Mouse (Mus musculus) monocyte, adult 59 days (primary cell): ENCODE measurements around the gene Pdss1. TPM values are rescaled to one million over a fixed set of nuclear protein-coding genes. Genes with fewer than 3 reads are reported as not detected.

ENCODE experiments used
- total RNA-seq, 2 experiments: library from RNA; stranded (reverse); gene quantifications; one replicate each; pipeline ENCODE4 v1.2.4; 2023

Gene Pdss1
- total RNA-seq = 1 to 10 TPM; 7.9 to 9.9 TPM

GRCm38 (mm10) chr2:22895282-22896273 is at the start of gene Pdss1:
TSS of gene Pdss1 (plus strand) at chr2:22895522.

Other genes with a start within 250 kb of the Pdss1 start
- 100 to 1,000 TPM; 340 to 407 TPM for gene Apbb1ip, start 121.4 kb upstream of the Pdss1 start, total RNA-seq
- gene Abi1, start 144.7 kb downstream of the Pdss1 start, total RNA-seq = 100 to 1,000 TPM; 196 to 210 TPM
- 10 to 100 TPM; 44.5 to 51.2 TPM for gene Acbd5, start 172.6 kb downstream of the Pdss1 start, total RNA-seq